Mouse (Mus musculus) liver, embryonic 11.5 days (tissue): ENCODE measurements around the gene Srsf2. TPM values are rescaled to one million over a fixed set of nuclear protein-coding genes. Genes with fewer than 3 reads are reported as not detected.

Experiments used
- ATAC-seq: fragments of 200-750 bp; cut with Nextera tagmentation; replicated peaks from 2 replicates; pipeline ENCODE4 v1.8.0; 2017; ENCODE audit warnings: moderate number of reproducible peaks, mild to moderate bottlenecking, moderate TSS enrichment, moderate library complexity; ENCODE audit not compliant: low FRiP score
- DNase-seq: peaks from one replicate; pipeline ENCODE4 v3.0.0-alpha.2; 2017; ENCODE audit warnings: low spot score
- H3K27ac ChIP-seq: fragments of 300-500 bp; sonication (generic); 2 replicates; pipeline ENCODE4 v1.5.1; 2014; ENCODE audit warnings: mild to moderate bottlenecking, low read depth, low read length, control low read depth
- H3K27me3 ChIP-seq: fragments of 300-500 bp; sonication (generic); replicated peaks from 2 replicates; pipeline ENCODE4 v1.6.1; 2014; ENCODE audit warnings: low read length, mixed read lengths; ENCODE audit not compliant: control insufficient read depth, insufficient read depth
- H3K36me3 ChIP-seq: fragments of 300-500 bp; sonication (generic); 2 replicates; pipeline ENCODE4 v1.6.1; 2014; ENCODE audit warnings: mild to moderate bottlenecking, low read length, moderate library complexity, mixed read lengths; ENCODE audit not compliant: control insufficient read depth, insufficient read depth
- H3K4me1 ChIP-seq: fragments of 300-500 bp; sonication (generic); replicated peaks from 2 replicates; pipeline ENCODE4 v1.6.1; 2014; ENCODE audit warnings: low read length, mixed read lengths; ENCODE audit not compliant: control insufficient read depth, insufficient read depth
- H3K4me2 ChIP-seq: fragments of 300-500 bp; sonication (generic); 2 replicates; pipeline ENCODE4 v1.6.1; 2014; ENCODE audit warnings: mild to moderate bottlenecking, control low read depth, moderate library complexity
- H3K4me3 ChIP-seq: fragments of 300-500 bp; sonication (generic); 2 replicates; pipeline ENCODE4 v1.5.1; 2014; ENCODE audit warnings: low read depth, low read length, control low read depth
- H3K9ac ChIP-seq: fragments of 300-500 bp; sonication (generic); 2 replicates; pipeline ENCODE4 v1.6.1; 2014; ENCODE audit warnings: low read depth, low read length, control low read depth
- H3K9me3 ChIP-seq: fragments of 300-500 bp; sonication (generic); 2 replicates; pipeline ENCODE4 v1.6.1; 2016; ENCODE audit warnings: low read length, inconsistent platforms, mixed read lengths; ENCODE audit not compliant: control insufficient read depth
- WGBS: fragments of 180-500 bp; shearing (Covaris S2); extraction: QIAGEN DNeasy Blood & Tissue Kit; methylation state at CpG from one replicate; pipeline ENCODE4 v1.1.7; 2014; 5-methylcytosine and 5-hydroxymethylcytosine counted together
- polyA plus RNA-seq: library from polyadenylated mRNA; unstranded; fragments of >200 nt; fragmentation: Nextera tagmentation; extraction: Ambion mirVana; gene quantifications from 2 replicates; pipeline ENCODE4 v1.2.1, GENCODE M21; 2014

Srsf2 gene
- polyA plus RNA-seq, 1 experiment from 2014 or later: 931 TPM

DNA sequence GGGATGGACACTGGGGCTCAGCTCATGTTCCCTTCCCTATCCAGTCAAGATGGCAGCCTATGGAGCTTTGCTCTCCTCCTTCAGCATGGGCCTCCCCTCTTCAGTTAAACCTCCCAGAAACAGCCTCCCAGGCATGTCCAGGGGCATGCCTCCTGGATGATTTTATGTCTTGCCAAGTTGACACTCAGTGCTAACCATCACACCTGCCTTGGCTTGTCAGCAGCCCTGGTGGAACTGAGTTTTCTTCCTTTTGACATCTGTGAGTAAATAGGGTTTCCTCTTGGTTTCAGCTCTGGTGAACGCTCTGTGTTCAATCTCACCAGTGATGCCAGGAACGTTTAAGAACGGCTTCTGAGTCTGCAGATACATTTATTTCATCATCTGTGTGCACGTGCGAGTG is 50.2 kb downstream of the Srsf2 start:
- Histone ChIP-seq H3K9ac (no peak overlapping the region), H3K27me3 (no peaks in the 10 kb centered on the region), H3K9me3 (no peaks in the 10 kb centered on the region), H3K4me2 (no peak overlapping the region), H3K27ac (no peak overlapping the region), H3K4me1 (no peaks in the 10 kb centered on the region), H3K36me3 (no peaks in the 10 kb centered on the region), H3K4me3 (no peak overlapping the region)
- no peak for DNase-seq
- no peak for ATAC-seq
- WGBS: 78% methylated on average over 5 of the region's 5 CpGs

DNA sequence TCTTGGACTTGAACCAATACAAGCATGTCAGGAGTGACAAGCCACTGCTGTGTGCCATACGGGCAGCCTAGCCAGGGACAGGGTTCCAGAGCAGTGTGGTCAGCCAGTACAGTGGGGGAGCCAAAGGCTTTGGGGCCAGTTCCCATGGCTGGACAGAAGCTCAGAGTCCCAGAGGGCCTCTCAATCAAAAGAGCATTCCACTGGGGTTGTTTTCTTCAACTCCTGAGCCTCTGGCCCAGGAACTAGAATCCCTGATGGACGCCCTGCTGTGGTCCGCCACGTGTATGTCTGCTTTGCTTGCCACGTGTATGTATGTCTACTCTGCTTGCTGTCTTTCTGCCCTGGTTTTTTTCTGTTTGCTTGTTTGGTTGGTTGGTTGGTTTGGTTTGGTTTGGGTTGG is 51.8 kb downstream of the Srsf2 start:
- Histone ChIP-seq H3K9ac (no peak overlapping the region), H3K4me1 (no peaks in the 10 kb centered on the region), H3K4me3 (no peak overlapping the region), H3K4me2 (no peak overlapping the region), H3K9me3 (no peaks in the 10 kb centered on the region), H3K27me3 (no peaks in the 10 kb centered on the region), H3K36me3 (no peaks in the 10 kb centered on the region), H3K27ac (no peak overlapping the region)
- DNase-seq (no peak), ATAC-seq (no peak)
- 73% methylated on average over 5 of the region's 5 CpGs for WGBS

Other genes with a start within 250 kb of the Srsf2 start
- gene Rhbdf2, start 226.1 kb downstream of the Srsf2 start, polyA plus RNA-seq: 9.9 and 10.6 TPM in 2 replicates
- 0.62 and 0.74 TPM in 2 replicates for gene Prcd, start 199.6 kb downstream of the Srsf2 start, polyA plus RNA-seq
- gene Cygb, start 198.8 kb downstream of the Srsf2 start, polyA plus RNA-seq: 2.0 and 2.5 TPM in 2 replicates
- not detected in 2 replicates for gene St6galnac1, start 77.6 kb downstream of the Srsf2 start, polyA plus RNA-seq
- 8.4 and 9.3 TPM in 2 replicates for gene Mxra7, start 25.0 kb downstream of the Srsf2 start, polyA plus RNA-seq
- gene Mettl23, start 9.8 kb downstream of the Srsf2 start, polyA plus RNA-seq: 65.1 and 73.9 TPM in 2 replicates
- gene Jmjd6, start 9.6 kb downstream of the Srsf2 start, polyA plus RNA-seq: 93.1 and 102 TPM in 2 replicates
- gene Mfsd11, start 654 bp downstream of the Srsf2 start, polyA plus RNA-seq: 21.4 and 23.9 TPM in 2 replicates
- 0.27 and 0.39 TPM in 2 replicates for gene Mgat5b, start 65.8 kb upstream of the Srsf2 start, polyA plus RNA-seq